Comparison of ENCODE assay signal across 10 mouse cellular contexts in genomic region chr8:124521946-124522345, GRCm38 (mm10). TPM values are rescaled to one million over a fixed set of nuclear protein-coding genes. Genes with fewer than 3 reads are reported as not detected.
DNase-seq lines count a peak whose midpoint lies in the region; ATAC-seq lines count a peak whose summit lies in the region.
"Had no signal": no experiment of that assay in that cellular context is flagged by ENCODE, and none has a peak within 500 bp of the region (broad histone marks: within the 10 kb centered on the region; RNA-seq: fewer than 3 reads in every experiment).

No protein-coding gene starts in this region.

- no peak for DNase-seq in heart, embryonic 10.5 days (ENCODE audit: low spot score)
- no peak for DNase-seq in heart, postnatal 36 days
- DNase-seq in forebrain, embryonic 10.5 days (ENCODE audit: extremely low spot score, low spot score): no peak
- DNase-seq in retina, postnatal 1 day: no peak
- DNase-seq in cerebellum, adult 9-10 months: no peak
- DNase-seq in layer of hippocampus, postnatal 10 days (ENCODE audit: low spot score in 2 of 2): no peak
- DNase-seq: adrenal gland, postnatal 10 days; B cell, adult 2 months had no signal

- intact Hi-C loops in heart, postnatal 36 days (cut with DNase I): no loop called here

- H3K36me3 ChIP-seq in heart, embryonic 10.5 days: peaks cover 20% of the 10 kb centered on the region
- H3K36me3 ChIP-seq in forebrain, embryonic 10.5 days (replicated peaks): peaks cover 20% of the 10 kb centered on the region
- peaks cover 15% of the 10 kb centered on the region for H3K36me3 ChIP-seq in kidney, embryonic 14.5 days (ENCODE audit: control insufficient read depth, insufficient read depth, low read length)
- H3K36me3 ChIP-seq in midbrain, embryonic 15.5 days (replicated peaks): peaks cover 11% of the 10 kb centered on the region; the same call in 1 of the 2 replicates

- H3K4me3 ChIP-seq in heart, embryonic 10.5 days: peak overlapping the region; percentile 90; the same call in 1 of the 2 replicates
- H3K4me3 ChIP-seq in forebrain, embryonic 10.5 days: peak overlapping the region; percentile 90
- peak overlapping the region; percentile 64; the same call in 1 of the 2 replicates for H3K4me3 ChIP-seq in kidney, embryonic 14.5 days (ENCODE audit: low read length)
- H3K4me3 ChIP-seq in midbrain, embryonic 15.5 days: peak overlapping the region; percentile 86

- no peak for ATAC-seq in kidney, embryonic 14.5 days (ENCODE audit: low FRiP score, low TSS enrichment)
- no peak for ATAC-seq in midbrain, embryonic 15.5 days (replicated peaks)

- peak overlapping the region; percentile 60; the same call in 1 of the 2 replicates for H3K9ac ChIP-seq in kidney, embryonic 14.5 days (ENCODE audit: low read depth, low read length)
- no peak overlapping the region for H3K9ac ChIP-seq in midbrain, embryonic 15.5 days

- H3K27me3 ChIP-seq in heart, embryonic 10.5 days (ENCODE audit: insufficient read depth, poor library complexity, severe bottlenecking): 0 out of 2 replicates have a peak, but pooled peaks cover 6% of the 10 kb centered on the region
- no peaks in the 10 kb centered on the region for H3K27me3 ChIP-seq in forebrain, embryonic 10.5 days (ENCODE audit: poor library complexity, severe bottlenecking)
- H3K27me3 ChIP-seq in kidney, embryonic 14.5 days (ENCODE audit: control insufficient read depth, insufficient read depth, low read length): no peaks in the 10 kb centered on the region
- H3K27me3 ChIP-seq in midbrain, embryonic 15.5 days (replicated peaks): 0 out of 2 replicates have a peak, but pooled peaks cover 4% of the 10 kb centered on the region

- peak overlapping the region; percentile 90; the same call in 1 of the 2 replicates for H3K4me2 ChIP-seq in kidney, embryonic 14.5 days (replicated peaks; ENCODE audit: low read depth, low read length)
- peak overlapping the region; percentile 89 for H3K4me2 ChIP-seq in midbrain, embryonic 15.5 days

- H3K4me1 ChIP-seq in heart, embryonic 10.5 days: peaks cover 22% of the 10 kb centered on the region
- peaks cover 17% of the 10 kb centered on the region for H3K4me1 ChIP-seq in forebrain, embryonic 10.5 days
- H3K4me1 ChIP-seq in kidney, embryonic 14.5 days (ENCODE audit: control insufficient read depth, insufficient read depth, low read length): peaks cover 11% of the 10 kb centered on the region
- peaks cover 19% of the 10 kb centered on the region for H3K4me1 ChIP-seq in midbrain, embryonic 15.5 days

- WGBS in heart, embryonic 10.5 days: 92% methylated on average over 6 of the region's 6 CpGs
- 92% methylated on average over 6 of the region's 6 CpGs for WGBS in forebrain, embryonic 10.5 days
- WGBS in kidney, embryonic 14.5 days: 95% methylated on average over 6 of the region's 6 CpGs
- WGBS in midbrain, embryonic 15.5 days: 94% methylated on average over 6 of the region's 6 CpGs

- no peaks in the 10 kb centered on the region for H3K9me3 ChIP-seq in heart, embryonic 10.5 days
- H3K9me3 ChIP-seq in forebrain, embryonic 10.5 days: no peaks in the 10 kb centered on the region
- H3K9me3 ChIP-seq in kidney, embryonic 14.5 days (ENCODE audit: control insufficient read depth, low read length): no peaks in the 10 kb centered on the region
- no peaks in the 10 kb centered on the region for H3K9me3 ChIP-seq in midbrain, embryonic 15.5 days

- H3K27ac ChIP-seq in heart, embryonic 10.5 days: no peak overlapping the region
- no peak overlapping the region for H3K27ac ChIP-seq in forebrain, embryonic 10.5 days
- H3K27ac ChIP-seq in kidney, embryonic 14.5 days (ENCODE audit: low read depth, low read length): no peak overlapping the region
- no peak overlapping the region for H3K27ac ChIP-seq in midbrain, embryonic 15.5 days

RNA-seq across cellular contexts. Expression of gene Cog2, which starts 1.4 kb away (rescaled TPM):
- polyA plus RNA-seq in heart, embryonic 10.5 days (2016; fragmentation: Nextera tagmentation; extraction: Ambion mirVana): 28.4 and 30.4 TPM in 2 replicates
- total RNA-seq in heart, postnatal 36 days (2021): 10 to 100 TPM; 19.5 to 25.1 TPM
- 45.5 and 45.7 TPM in 2 replicates for polyA plus RNA-seq in forebrain, embryonic 10.5 days (2016; fragmentation: Nextera tagmentation; extraction: Ambion mirVana)
- 27.4 and 36.6 TPM in 2 replicates for polyA plus RNA-seq in kidney, embryonic 14.5 days (2014; fragmentation: Nextera tagmentation; extraction: Ambion mirVana)
- polyA plus RNA-seq in midbrain, embryonic 15.5 days (2015; fragmentation: Nextera tagmentation; extraction: Ambion mirVana): 35.4 and 38.1 TPM in 2 replicates
- total RNA-seq in layer of hippocampus, postnatal 10 days (2021): 10 to 100 TPM; 34.7 to 38.7 TPM

RNA-seq across cellular contexts. Expression of gene Agt, which starts 47.6 kb away (rescaled TPM):
- polyA plus RNA-seq in heart, embryonic 10.5 days (2016; fragmentation: Nextera tagmentation; extraction: Ambion mirVana): 0.26 and 0.84 TPM in 2 replicates
- 10 to 100 TPM in 1 of 2 experiments, 1 to 10 TPM in 1; 6.4 to 11.8 TPM for total RNA-seq in heart, postnatal 36 days (2021)
- polyA plus RNA-seq in forebrain, embryonic 10.5 days (2016; fragmentation: Nextera tagmentation; extraction: Ambion mirVana): not detected in 2 replicates
- polyA plus RNA-seq in kidney, embryonic 14.5 days (2014; fragmentation: Nextera tagmentation; extraction: Ambion mirVana): 0.27 and 0.28 TPM in 2 replicates
- polyA plus RNA-seq in midbrain, embryonic 15.5 days (2015; fragmentation: Nextera tagmentation; extraction: Ambion mirVana): 0.62 and 0.96 TPM in 2 replicates
- 10 to 100 TPM; 31.6 to 42.5 TPM for total RNA-seq in layer of hippocampus, postnatal 10 days (2021)

RNA-seq across cellular contexts. Expression of gene Capn9, which starts 54.0 kb away (rescaled TPM):
- polyA plus RNA-seq in heart, embryonic 10.5 days (2016; fragmentation: Nextera tagmentation; extraction: Ambion mirVana): not detected in 2 replicates
- not detected for total RNA-seq in heart, postnatal 36 days (2021)
- not detected in 2 replicates for polyA plus RNA-seq in forebrain, embryonic 10.5 days (2016; fragmentation: Nextera tagmentation; extraction: Ambion mirVana)
- polyA plus RNA-seq in kidney, embryonic 14.5 days (2014; fragmentation: Nextera tagmentation; extraction: Ambion mirVana): 0.08 TPM in 1 of 2 replicates, not detected in the other
- 0.14 TPM in 1 of 2 replicates, not detected in the other for polyA plus RNA-seq in midbrain, embryonic 15.5 days (2015; fragmentation: Nextera tagmentation; extraction: Ambion mirVana)
- total RNA-seq in layer of hippocampus, postnatal 10 days (2021): under 1 TPM in 1 of 2 experiments, not detected in 1; 0.13 TPM
